Mouse (Mus musculus) kidney, postnatal 36 days (tissue): ENCODE data around the gene Tceal7.

Experiments used
- DNase-seq, 2 experiments: peaks; one replicate each; pipeline ENCODE4 v3.0.0; 2021 to 2022; ENCODE audit warnings: mixed read lengths in 2 of 2

Gene Tceal7

DNA sequence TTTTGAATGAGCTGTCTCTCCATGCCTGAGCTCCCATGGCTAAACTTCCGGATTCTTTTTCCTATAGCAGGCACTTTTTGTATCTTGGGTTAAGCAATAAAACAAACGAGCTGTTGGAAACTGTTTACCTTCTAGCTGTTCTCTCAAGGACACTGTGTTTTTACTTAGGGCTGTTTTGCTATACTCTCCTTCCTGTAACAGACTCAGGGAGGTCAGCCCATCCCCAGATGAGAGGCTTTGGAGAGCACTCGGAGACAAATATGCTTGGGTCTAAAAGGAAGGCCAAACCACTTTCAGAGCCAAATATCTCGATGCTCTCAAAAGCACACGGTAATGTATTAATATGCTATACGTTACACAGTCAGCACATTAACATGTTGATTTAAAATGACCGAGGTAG is 35.1 kb downstream of the Tceal7 start:
- no peak for DNase-seq

DNA sequence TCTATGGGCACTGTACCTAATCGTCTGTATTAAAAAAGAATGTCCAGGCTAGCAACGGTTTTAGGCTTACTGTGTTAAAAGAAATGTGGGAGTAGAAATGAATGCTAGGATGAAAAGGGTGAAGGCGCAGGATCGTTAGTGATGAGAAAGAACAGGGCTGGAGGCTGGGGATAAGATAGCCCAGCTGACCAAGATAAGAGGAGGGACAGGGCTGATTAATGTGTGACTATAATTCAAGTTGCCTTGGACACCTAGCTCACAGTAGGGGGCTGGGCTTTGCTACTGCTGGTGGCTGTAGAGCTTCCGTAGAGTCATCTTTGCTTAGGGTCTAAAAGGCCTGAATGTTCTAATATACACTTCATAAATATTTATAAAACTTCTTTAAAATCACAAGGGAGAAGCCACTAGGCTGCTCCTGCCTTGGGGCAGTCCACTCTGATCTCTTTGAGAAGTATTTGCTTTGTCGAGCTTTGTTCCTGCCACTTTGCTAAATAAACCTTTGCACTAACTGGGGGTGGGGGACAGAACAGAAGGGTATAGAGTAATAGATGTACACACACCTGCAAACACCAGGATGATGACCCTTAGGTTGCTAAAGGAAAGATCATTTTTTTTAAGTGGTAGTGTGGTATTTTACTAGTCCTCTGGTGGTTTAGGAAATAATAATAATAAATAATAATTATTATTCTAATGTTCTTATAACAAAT is 37.6 kb downstream of the Tceal7 start:
- DNase-seq: no peak

DNA sequence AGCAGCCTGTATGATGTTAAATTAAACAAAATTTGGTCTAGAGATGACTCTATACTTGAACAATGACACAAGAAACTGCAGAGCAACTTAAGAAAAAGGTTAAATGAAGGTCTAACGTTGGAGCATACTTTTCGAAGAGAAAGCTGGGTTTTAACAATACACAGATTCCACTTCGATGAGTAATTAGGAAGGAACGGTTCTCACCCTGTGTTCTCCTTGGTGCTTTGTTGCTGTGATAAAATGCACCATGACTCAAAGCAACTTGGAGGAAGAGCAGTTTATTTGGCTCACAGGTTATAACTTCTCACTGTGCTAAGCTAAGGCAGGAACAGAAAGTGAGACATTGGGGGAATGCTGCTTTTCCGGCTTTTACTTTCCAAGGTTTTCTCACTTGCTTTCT is 53.1 kb downstream of the Tceal7 start:
- no peak for DNase-seq

GRCm38 (mm10) chrX:136268173-136268572 is 53.6 kb downstream of the Tceal7 start:
- no peak for DNase-seq

DNA sequence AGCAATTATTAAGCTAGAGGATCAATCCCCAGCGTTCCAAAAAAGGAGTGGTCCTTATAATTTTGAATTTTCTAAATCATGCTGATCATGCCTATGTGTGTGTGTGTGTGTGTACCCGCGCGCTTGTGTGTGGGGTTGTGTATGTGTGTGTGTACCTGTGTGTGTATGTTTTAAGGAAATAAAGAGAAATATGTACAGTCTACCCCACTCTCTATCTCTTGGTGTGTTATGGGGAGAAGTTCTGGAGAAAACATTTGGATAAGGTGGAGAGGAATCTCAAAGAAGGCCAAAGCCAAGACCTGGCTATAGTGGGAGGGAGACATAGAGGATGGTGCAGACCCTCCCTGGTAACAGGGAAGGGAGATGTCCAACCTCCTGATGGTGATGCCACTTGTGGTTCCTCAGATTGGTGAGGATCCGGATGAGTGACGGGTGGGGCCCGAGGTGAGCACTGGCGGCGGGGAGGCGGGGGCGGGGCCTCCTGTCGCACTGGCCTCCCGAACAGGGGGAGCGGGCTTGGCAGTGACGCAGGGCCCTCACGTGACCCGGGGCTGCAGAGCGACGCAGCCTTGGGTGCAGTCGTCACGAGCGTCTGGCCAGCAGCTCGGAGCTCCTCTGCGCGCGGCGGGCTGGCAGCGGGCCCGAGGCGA is 55.3 kb downstream of the Tceal7 start, which contains the start of gene Bex3:
Gene Bex3 (plus strand): TSS at position 511 of the 650 bp plus-strand sequence.
- DNase-seq: peak; percentile 37 to 52

GRCm38 (mm10) chrX:136270393-136271111 is 56.0 kb downstream of the Tceal7 start:
- DNase-seq: peak in 1 of 2 experiments; percentile 5

GRCm38 (mm10) chrX:136274542-136274941 is 60.0 kb downstream of the Tceal7 start:
- no peak for DNase-seq

- no peak for DNase-seq
These were observed 60.8 kb downstream of the Tceal7 start for GRCm38 (mm10) chrX:136275386-136275785.
